Mouse (Mus musculus) cortical plate, adult 2 months (tissue): ENCODE measurements around the gene Wdr62.

ENCODE experiments used
- CTCF ChIP-seq: fragments of 200-500 bp; IDR thresholded peaks from 2 replicates; pipeline ENCODE4 v1.5.1; 2011; ENCODE audit warnings: mild to moderate bottlenecking, control low read depth, low read length; ENCODE audit not compliant: insufficient read depth; ENCODE audit errors: extremely low read depth
- POLR2A ChIP-seq: fragments of 200-500 bp; IDR thresholded peaks from 2 replicates; pipeline ENCODE4 v1.6.1; 2011; ENCODE audit warnings: mild to moderate bottlenecking, low read length, control low read depth; ENCODE audit not compliant: insufficient read depth; ENCODE audit errors: extremely low read depth

DNA sequence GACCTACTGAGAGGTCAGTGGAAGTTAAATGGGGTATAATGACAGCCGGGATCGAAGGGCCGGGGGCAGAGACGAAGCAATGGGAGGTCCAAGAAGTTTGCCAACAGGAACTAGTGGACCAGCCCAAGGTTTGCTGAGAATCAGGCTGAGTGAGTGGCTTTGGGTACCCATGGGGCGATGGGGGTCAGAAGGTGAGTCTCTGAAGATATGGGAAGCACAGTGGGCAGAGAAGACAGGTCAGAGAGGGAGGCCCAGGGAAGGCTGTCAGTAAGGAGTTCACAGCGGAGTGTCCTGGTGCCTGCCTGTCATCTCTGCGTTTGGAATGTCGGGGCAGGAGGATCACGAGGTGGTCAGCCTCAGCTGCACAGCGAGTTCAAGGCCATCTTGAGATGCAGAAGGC, 48.2 kb upstream of the Wdr62 start:
- TF ChIP-seq CTCF (no peak), POLR2A (no peak)
